Mouse (Mus musculus): ENCODE measurements around the gene Thy1. TPM values are rescaled to one million over a fixed set of nuclear protein-coding genes. Genes with fewer than 3 reads are reported as not detected.

The Thy1 gene
- polyA plus RNA-seq (2015; fragmentation: Nextera tagmentation; extraction: Ambion mirVana): 14.0 and 18.8 TPM in 2 replicates

DNA sequence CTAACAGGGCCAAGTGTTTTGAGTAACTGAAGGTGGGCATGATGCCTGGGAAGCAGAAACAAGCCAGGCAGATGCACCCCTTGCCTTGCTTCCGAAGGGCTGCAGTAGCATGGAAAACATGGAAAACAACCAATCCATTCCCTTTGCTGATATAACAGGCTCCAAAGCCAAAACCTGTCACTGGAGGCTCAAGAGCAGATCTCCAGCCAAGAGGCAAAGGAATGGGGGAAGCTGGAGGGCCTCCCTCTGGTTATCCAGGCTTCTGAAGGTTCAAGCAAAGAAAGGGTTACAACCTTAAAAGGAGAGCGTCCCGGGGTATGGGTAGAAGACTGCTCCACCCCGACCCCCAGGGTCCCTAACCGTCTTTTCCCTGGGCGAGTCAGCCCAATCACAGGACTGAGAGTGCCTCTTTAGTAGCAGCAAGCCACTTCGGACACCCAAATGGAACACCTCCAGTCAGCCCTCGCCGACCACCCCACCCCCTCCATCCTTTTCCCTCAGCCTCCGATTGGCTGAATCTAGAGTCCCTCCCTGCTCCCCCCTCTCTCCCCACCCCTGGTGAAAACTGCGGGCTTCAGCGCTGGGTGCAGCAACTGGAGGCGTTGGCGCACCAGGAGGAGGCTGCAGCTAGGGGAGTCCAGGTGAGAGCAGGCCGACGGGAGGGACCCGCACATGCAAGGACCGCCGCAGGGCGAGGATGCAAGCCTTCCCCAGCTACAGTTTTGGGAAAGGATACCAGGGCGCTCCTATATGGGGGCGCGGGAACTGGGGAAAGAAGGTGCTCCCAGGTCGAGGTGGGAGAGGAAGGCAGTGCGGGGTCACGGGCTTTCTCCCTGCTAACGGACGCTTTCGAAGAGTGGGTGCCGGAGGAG is at the start of gene Thy1:
Gene Thy1, plus strand, starts transcription at position 549 of the 872 bp plus-strand sequence.
- ATAC-seq (ENCODE audit: insufficient number of reproducible peaks, low FRiP score, low TSS enrichment, low read depth): no peak; the same call in 1 of the 2 replicates
- Histone ChIP-seq H3K27ac (no peak within 1 kb of the TSS), H3K4me1 (peaks cover 26% of the 10 kb centered on the region), H3K27me3 (peaks cover 46% of the 10 kb centered on the region), H3K9ac (0 out of 2 replicates have a peak within 1 kb of the TSS, but pooled peaks have one; percentile 26), H3K4me2 (peak within 1 kb of the TSS; percentile 61), H3K36me3 (no peaks in the 10 kb centered on the region), H3K4me3 (peak within 1 kb of the TSS; percentile 46), H3K9me3 (no peaks in the 10 kb centered on the region)
- WGBS: under 1% methylated on average over 30 of the region's 30 CpGs

- WGBS: 46% methylated on average over 2 of the region's 2 CpGs
Measured at GRCm38 (mm10) chr9:43997681-43998080, 45.5 kb upstream of the Thy1 start.

DNA sequence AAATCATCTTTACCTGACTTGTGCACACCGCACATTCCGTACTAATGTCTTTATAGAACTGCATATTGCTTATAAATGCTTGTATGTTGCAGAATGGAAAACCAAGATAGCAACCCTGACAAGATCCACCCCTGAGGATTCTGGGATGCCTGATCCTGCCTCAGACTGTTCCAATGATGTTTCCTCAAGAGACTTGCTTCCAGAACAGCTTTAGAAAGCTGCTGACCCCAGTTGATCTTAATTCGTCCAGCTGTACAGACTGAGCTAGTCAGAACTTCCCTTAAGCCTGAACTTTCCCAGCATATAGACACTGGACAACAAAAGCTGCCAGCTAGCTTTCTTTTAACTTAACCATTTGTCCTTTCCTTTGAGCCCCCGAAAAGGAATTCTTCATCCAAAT is 44.3 kb upstream of the Thy1 start:
- H3K9ac ChIP-seq: no peak overlapping the region
- H3K27ac ChIP-seq: no peak overlapping the region
- H3K36me3 ChIP-seq: no peaks in the 10 kb centered on the region
- no peaks in the 10 kb centered on the region for H3K27me3 ChIP-seq
- 62% methylated on average over 4 of the region's 4 CpGs for WGBS
- ATAC-seq (ENCODE audit: insufficient number of reproducible peaks, low FRiP score, low TSS enrichment, low read depth): no peak
- H3K9me3 ChIP-seq: no peaks in the 10 kb centered on the region
- H3K4me3 ChIP-seq: no peak overlapping the region
- peaks cover 3% of the 10 kb centered on the region for H3K4me1 ChIP-seq
- no peak overlapping the region for H3K4me2 ChIP-seq

More at GRCm38 (mm10) chr9:43997681-43998080, 45.5 kb upstream of the Thy1 start:
- no peak overlapping the region for H3K9ac ChIP-seq
- no peaks in the 10 kb centered on the region for H3K9me3 ChIP-seq
- H3K4me3 ChIP-seq: no peak overlapping the region
- no peaks in the 10 kb centered on the region for H3K27me3 ChIP-seq
- peaks cover 11% of the 10 kb centered on the region for H3K4me1 ChIP-seq
- no peaks in the 10 kb centered on the region for H3K36me3 ChIP-seq
- ATAC-seq (ENCODE audit: insufficient number of reproducible peaks, low FRiP score, low TSS enrichment, low read depth): no peak
- no peak overlapping the region for H3K27ac ChIP-seq
- no peak overlapping the region for H3K4me2 ChIP-seq

- Histone ChIP-seq H3K27me3 (no peaks in the 10 kb centered on the region), H3K9ac (no peak overlapping the region), H3K4me2 (no peak overlapping the region), H3K4me1 (no peaks in the 10 kb centered on the region), H3K4me3 (no peak overlapping the region), H3K27ac (no peak overlapping the region), H3K36me3 (no peaks in the 10 kb centered on the region), H3K9me3 (no peaks in the 10 kb centered on the region)
- no peak for ATAC-seq (ENCODE audit: insufficient number of reproducible peaks, low FRiP score, low TSS enrichment, low read depth)
- 52% methylated on average over 3 of the region's 3 CpGs for WGBS
Measured at GRCm38 (mm10) chr9:44004362-44004761, 38.8 kb upstream of the Thy1 start.

DNA sequence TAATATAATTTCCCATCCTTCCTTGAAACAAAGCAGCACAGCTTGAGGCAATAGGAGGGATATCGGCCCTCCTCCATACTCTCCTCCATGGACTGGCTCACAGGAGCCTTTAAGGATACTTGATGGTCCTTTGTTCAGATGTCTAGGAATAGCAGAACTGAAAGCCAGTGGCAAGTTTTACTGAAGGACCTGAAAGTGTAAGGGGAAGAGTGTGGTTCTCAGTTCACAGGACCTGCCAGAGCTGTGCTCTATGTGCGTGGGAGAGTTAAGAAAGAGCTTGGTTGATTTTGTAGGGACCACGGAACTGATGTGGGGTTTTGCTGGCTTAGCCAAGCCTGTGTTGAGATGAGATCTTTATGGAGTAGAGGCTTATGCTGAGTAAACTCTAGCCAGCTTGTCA is 37.9 kb upstream of the Thy1 start:
- ATAC-seq (ENCODE audit: insufficient number of reproducible peaks, low FRiP score, low TSS enrichment, low read depth): no peak
- H3K9ac ChIP-seq: no peak overlapping the region
- 84% methylated on average over 3 of the region's 3 CpGs for WGBS

GRCm38 (mm10) chr9:44007323-44007722 is 35.9 kb upstream of the Thy1 start:
- Histone ChIP-seq H3K27me3 (no peaks in the 10 kb centered on the region), H3K4me1 (no peaks in the 10 kb centered on the region), H3K9ac (no peak overlapping the region), H3K4me2 (no peak overlapping the region), H3K4me3 (no peak overlapping the region), H3K9me3 (no peaks in the 10 kb centered on the region), H3K27ac (no peak overlapping the region), H3K36me3 (no peaks in the 10 kb centered on the region)
- WGBS: 61% methylated on average over 2 of the region's 2 CpGs
- ATAC-seq (ENCODE audit: insufficient number of reproducible peaks, low FRiP score, low TSS enrichment, low read depth): no peak

More for the DNA sequence above, 37.9 kb upstream of the Thy1 start:
- no peaks in the 10 kb centered on the region for H3K9me3 ChIP-seq
- H3K27me3 ChIP-seq: no peaks in the 10 kb centered on the region
- no peak overlapping the region for H3K27ac ChIP-seq
- H3K4me3 ChIP-seq: no peak overlapping the region
- H3K36me3 ChIP-seq: no peaks in the 10 kb centered on the region
- H3K4me1 ChIP-seq: no peaks in the 10 kb centered on the region
- H3K4me2 ChIP-seq: no peak overlapping the region

GRCm38 (mm10) chr9:44007991-44008390 is 35.2 kb upstream of the Thy1 start:
- no peaks in the 10 kb centered on the region for H3K4me1 ChIP-seq
- no peaks in the 10 kb centered on the region for H3K36me3 ChIP-seq
- no peak overlapping the region for H3K4me3 ChIP-seq
- H3K9me3 ChIP-seq: no peaks in the 10 kb centered on the region
- no peak overlapping the region for H3K27ac ChIP-seq
- H3K9ac ChIP-seq: no peak overlapping the region
- no peak for ATAC-seq (ENCODE audit: insufficient number of reproducible peaks, low FRiP score, low TSS enrichment, low read depth)
- no peaks in the 10 kb centered on the region for H3K27me3 ChIP-seq
- H3K4me2 ChIP-seq: no peak overlapping the region
- 73% methylated on average over 3 of the region's 3 CpGs for WGBS

GRCm38 (mm10) chr9:44010900-44011299 is 32.3 kb upstream of the Thy1 start:
- Histone ChIP-seq H3K9me3 (no peaks in the 10 kb centered on the region), H3K4me3 (no peak overlapping the region), H3K9ac (no peak overlapping the region), H3K27ac (no peak overlapping the region), H3K4me2 (no peak overlapping the region), H3K27me3 (no peaks in the 10 kb centered on the region), H3K36me3 (no peaks in the 10 kb centered on the region), H3K4me1 (no peaks in the 10 kb centered on the region; the same call in 1 of the 2 replicates)
- no peak for ATAC-seq (ENCODE audit: insufficient number of reproducible peaks, low FRiP score, low TSS enrichment, low read depth)
- WGBS: 70% methylated on average over 3 of the region's 3 CpGs

DNA sequence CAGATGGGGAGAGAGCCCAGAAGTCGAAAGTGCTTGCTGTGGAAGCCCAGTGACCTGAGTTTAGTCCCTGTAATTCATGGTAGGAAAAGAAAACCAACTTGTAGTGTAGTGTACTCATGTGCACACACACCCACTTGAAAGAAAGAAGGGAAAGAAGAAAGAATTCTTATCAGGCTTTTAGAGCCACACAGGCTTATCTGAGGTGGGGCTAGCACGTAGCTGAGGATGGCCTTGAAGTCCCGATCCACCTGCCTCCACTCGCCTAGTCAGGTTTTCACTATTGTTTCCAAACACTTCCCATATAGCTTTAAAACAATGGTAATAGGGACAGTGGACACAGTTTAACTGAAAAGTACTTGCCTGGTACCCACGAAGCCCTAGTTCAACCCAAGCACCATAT is 31.5 kb upstream of the Thy1 start:
- Histone ChIP-seq H3K27me3 (no peaks in the 10 kb centered on the region), H3K27ac (no peak overlapping the region), H3K36me3 (no peaks in the 10 kb centered on the region), H3K4me2 (no peak overlapping the region), H3K4me1 (no peaks in the 10 kb centered on the region; the same call in 1 of the 2 replicates), H3K9me3 (no peaks in the 10 kb centered on the region), H3K9ac (no peak overlapping the region), H3K4me3 (no peak overlapping the region)
- ATAC-seq (ENCODE audit: insufficient number of reproducible peaks, low FRiP score, low TSS enrichment, low read depth): no peak
- 81% methylated on average over 5 of the region's 5 CpGs for WGBS

GRCm38 (mm10) chr9:44012164-44012563 is 31.0 kb upstream of the Thy1 start:
- no peak overlapping the region for H3K4me2 ChIP-seq
- H3K36me3 ChIP-seq: no peaks in the 10 kb centered on the region
- H3K9me3 ChIP-seq: no peaks in the 10 kb centered on the region
- H3K9ac ChIP-seq: no peak overlapping the region
- no peak overlapping the region for H3K27ac ChIP-seq
- H3K4me3 ChIP-seq: no peak overlapping the region
- H3K27me3 ChIP-seq: no peaks in the 10 kb centered on the region
- WGBS: 66% methylated on average over 6 of the region's 6 CpGs
- ATAC-seq (ENCODE audit: insufficient number of reproducible peaks, low FRiP score, low TSS enrichment, low read depth): no peak
- no peaks in the 10 kb centered on the region; the same call in 1 of the 2 replicates for H3K4me1 ChIP-seq

- Histone ChIP-seq H3K27ac (no peak overlapping the region), H3K4me3 (no peak overlapping the region), H3K27me3 (no peaks in the 10 kb centered on the region), H3K9me3 (no peaks in the 10 kb centered on the region), H3K36me3 (no peaks in the 10 kb centered on the region), H3K4me1 (no peaks in the 10 kb centered on the region; the same call in 1 of the 2 replicates), H3K4me2 (no peak overlapping the region), H3K9ac (0 out of 2 replicates have a peak overlapping the region, but pooled peaks have one; percentile 14)
- WGBS: 28% methylated on average over 8 of the region's 8 CpGs
- ATAC-seq (ENCODE audit: insufficient number of reproducible peaks, low FRiP score, low TSS enrichment, low read depth): no peak
Measured at GRCm38 (mm10) chr9:44012761-44013301, 30.4 kb upstream of the Thy1 start.

DNA sequence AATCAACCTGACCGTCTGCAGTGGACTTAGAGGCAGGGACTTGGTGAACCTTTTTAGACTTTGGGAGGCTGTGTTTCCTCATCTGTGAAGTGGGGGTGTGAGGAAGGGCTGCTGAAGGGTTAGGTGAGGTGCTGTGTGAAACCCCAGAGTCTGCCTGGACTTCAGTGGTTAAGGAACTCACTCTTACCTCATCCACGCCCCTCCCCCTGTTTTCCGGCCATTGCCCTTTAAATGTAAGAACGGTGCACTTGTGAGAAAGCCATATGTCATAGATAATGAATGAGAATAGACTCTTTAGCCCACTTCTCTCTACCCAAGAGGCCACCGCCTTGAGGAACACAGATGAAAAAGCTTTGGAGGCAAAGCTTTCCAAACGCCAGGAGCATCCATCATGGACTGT is 29.4 kb upstream of the Thy1 start:
- H3K27me3 ChIP-seq: no peaks in the 10 kb centered on the region
- no peak overlapping the region for H3K27ac ChIP-seq
- no peaks in the 10 kb centered on the region for H3K36me3 ChIP-seq
- H3K4me3 ChIP-seq: no peak overlapping the region
- ATAC-seq (ENCODE audit: insufficient number of reproducible peaks, low FRiP score, low TSS enrichment, low read depth): no peak
- H3K4me1 ChIP-seq: no peaks in the 10 kb centered on the region; the same call in 1 of the 2 replicates
- no peak overlapping the region for H3K9ac ChIP-seq
- H3K4me2 ChIP-seq: no peak overlapping the region
- H3K9me3 ChIP-seq: no peaks in the 10 kb centered on the region
- 66% methylated on average over 6 of the region's 6 CpGs for WGBS
